In genomic region chr4:62500799-62501198, GRCm38 (mm10) we compare ENCODE assay signal across 13 mouse cellular contexts. TPM values are rescaled to one million over a fixed set of nuclear protein-coding genes. Genes with fewer than 3 reads are reported as not detected.
DNase-seq lines count a peak whose midpoint lies in the region; ATAC-seq and TF ChIP-seq lines count a peak whose summit lies in the region.
"Had no signal": no experiment of that assay in that cellular context is flagged by ENCODE, and none has a peak within 500 bp of the region (broad histone marks: within the 10 kb centered on the region; RNA-seq: fewer than 3 reads in every experiment).

No protein-coding gene starts in this region.

- peaks cover 17% of the 10 kb centered on the region for H3K36me3 ChIP-seq in forebrain, embryonic 12.5 days (replicated peaks)
- peaks cover 12% of the 10 kb centered on the region for H3K36me3 ChIP-seq in forebrain, postnatal 0 days (ENCODE audit: insufficient read depth)
- 0 out of 2 replicates have a peak, but pooled peaks cover 6% of the 10 kb centered on the region for H3K36me3 ChIP-seq in liver, embryonic 13.5 days
- H3K36me3 ChIP-seq in neural tube, embryonic 15.5 days, result peaks cover 26% of the 10 kb centered on the region

- no peak for ATAC-seq in forebrain, embryonic 12.5 days (ENCODE audit: low FRiP score)
- no peak for ATAC-seq in forebrain, postnatal 0 days
- no peak for ATAC-seq in liver, embryonic 13.5 days (ENCODE audit: low read depth)
- ATAC-seq in neural tube, embryonic 15.5 days (ENCODE audit: low FRiP score), result no peak
- ATAC-seq in megakaryocyte, adult 5-6 weeks (ENCODE audit: poor library complexity, severe bottlenecking), result no peak

- H3K27ac ChIP-seq in forebrain, embryonic 12.5 days, result no peak overlapping the region
- no peak overlapping the region for H3K27ac ChIP-seq in forebrain, postnatal 0 days (ENCODE audit: low read depth, low read length)
- no peak overlapping the region for H3K27ac ChIP-seq in liver, embryonic 13.5 days
- H3K27ac ChIP-seq in neural tube, embryonic 15.5 days (replicated peaks), result no peak overlapping the region
- H3K27ac ChIP-seq: forebrain, embryonic 13.5 days had no signal

- H3K9ac ChIP-seq in forebrain, embryonic 12.5 days, result no peak overlapping the region
- H3K9ac ChIP-seq in forebrain, postnatal 0 days, result no peak overlapping the region
- no peak overlapping the region for H3K9ac ChIP-seq in liver, embryonic 13.5 days
- H3K9ac ChIP-seq in neural tube, embryonic 15.5 days (replicated peaks), result no peak overlapping the region

- H3K4me3 ChIP-seq in forebrain, embryonic 12.5 days (replicated peaks), result 0 out of 2 replicates have a peak overlapping the region, but pooled peaks have one; percentile 74
- H3K4me3 ChIP-seq in forebrain, postnatal 0 days (ENCODE audit: low read depth, low read length), result no peak overlapping the region
- H3K4me3 ChIP-seq in liver, embryonic 13.5 days (replicated peaks), result no peak overlapping the region
- H3K4me3 ChIP-seq in neural tube, embryonic 15.5 days (replicated peaks), result no peak overlapping the region

- TF ChIP-seq CTCF in forebrain, postnatal 0 days (IDR thresholded peaks at IDR 0.05; ENCODE audit: low read depth), result no peak

- WGBS in forebrain, embryonic 12.5 days, result 91% methylated on average over 4 of the region's 4 CpGs
- 90% methylated on average over 4 of the region's 4 CpGs for WGBS in forebrain, postnatal 0 days
- 62% methylated on average over 4 of the region's 4 CpGs for WGBS in liver, embryonic 13.5 days (ENCODE audit: insufficient replicate concordance)
- 86% methylated on average over 4 of the region's 4 CpGs for WGBS in neural tube, embryonic 15.5 days

- H3K9me3 ChIP-seq in forebrain, embryonic 12.5 days, result no peaks in the 10 kb centered on the region
- no peaks in the 10 kb centered on the region for H3K9me3 ChIP-seq in forebrain, postnatal 0 days (ENCODE audit: low read length)
- H3K9me3 ChIP-seq in liver, embryonic 13.5 days (replicated peaks), result no peaks in the 10 kb centered on the region
- no peaks in the 10 kb centered on the region for H3K9me3 ChIP-seq in neural tube, embryonic 15.5 days (replicated peaks)
- H3K9me3 ChIP-seq: forebrain, embryonic 13.5 days; heart, embryonic 12.5 days had no signal

- no peak overlapping the region for H3K4me2 ChIP-seq in forebrain, embryonic 12.5 days
- no peak overlapping the region for H3K4me2 ChIP-seq in forebrain, postnatal 0 days (ENCODE audit: low read depth)
- peak overlapping the region; percentile 85; the same call in 1 of the 2 replicates for H3K4me2 ChIP-seq in liver, embryonic 13.5 days
- peak overlapping the region; percentile 78; the same call in 1 of the 2 replicates for H3K4me2 ChIP-seq in neural tube, embryonic 15.5 days

- DNase-seq in forebrain, postnatal 0 days, result no peak
- no peak for DNase-seq in liver, embryonic 13.5 days
- no peak for DNase-seq in liver
- peak; percentile 14 for DNase-seq in adipocyte (ENCODE audit: low spot score)
- DNase-seq: kidney, adult 8-10 months; layer of hippocampus, adult 9-11 months had no signal

- H3K4me1 ChIP-seq in forebrain, embryonic 12.5 days, result peaks cover 8% of the 10 kb centered on the region
- H3K4me1 ChIP-seq in forebrain, postnatal 0 days (ENCODE audit: insufficient read depth), result peaks cover 5% of the 10 kb centered on the region; the same call in 1 of the 2 replicates
- peaks cover 39% of the 10 kb centered on the region for H3K4me1 ChIP-seq in liver, embryonic 13.5 days (replicated peaks)
- peaks cover 13% of the 10 kb centered on the region for H3K4me1 ChIP-seq in neural tube, embryonic 15.5 days

- no peaks in the 10 kb centered on the region for H3K27me3 ChIP-seq in forebrain, embryonic 12.5 days
- H3K27me3 ChIP-seq in forebrain, postnatal 0 days (ENCODE audit: insufficient read depth, low read length), result no peaks in the 10 kb centered on the region
- no peaks in the 10 kb centered on the region for H3K27me3 ChIP-seq in liver, embryonic 13.5 days
- no peaks in the 10 kb centered on the region for H3K27me3 ChIP-seq in neural tube, embryonic 15.5 days (replicated peaks)
- H3K27me3 ChIP-seq: forebrain, embryonic 13.5 days; heart, embryonic 12.5 days had no signal

RNA-seq across cellular contexts. Expression of gene Hdhd3, which starts 2.5 kb away (rescaled TPM):
- 7.7 and 9.5 TPM in 2 replicates for polyA plus RNA-seq in forebrain, embryonic 12.5 days (2016; fragmentation: Nextera tagmentation; extraction: Ambion mirVana)
- 3.5 and 6.6 TPM in 2 replicates for total RNA-seq in forebrain, postnatal 0 days (2014; rRNA removed)
- 4.4 and 4.6 TPM in 2 replicates for polyA plus RNA-seq in forebrain, postnatal 0 days (2015; fragmentation: Nextera tagmentation; extraction: Ambion mirVana)
- 6.3 and 7.1 TPM in 2 replicates for polyA plus RNA-seq in liver, embryonic 13.5 days (2015; fragmentation: Nextera tagmentation; extraction: Ambion mirVana)
- 12.6 and 13.4 TPM in 2 replicates for polyA plus RNA-seq in neural tube, embryonic 15.5 days (2015; fragmentation: Nextera tagmentation; extraction: Ambion mirVana)
- 0.14 TPM in 1 of 2 replicates, not detected in the other for total RNA-seq in megakaryocyte, adult 5-6 weeks (2015)
- not detected in 2 replicates for total RNA-seq in megakaryocyte, adult 5-6 weeks (2017)

RNA-seq across cellular contexts. Expression of gene Alad, which starts 18.9 kb away (rescaled TPM):
- polyA plus RNA-seq in forebrain, embryonic 12.5 days (2016; fragmentation: Nextera tagmentation; extraction: Ambion mirVana), result 67.5 and 74.1 TPM in 2 replicates
- total RNA-seq in forebrain, postnatal 0 days (2014; rRNA removed), result 35.8 and 37.6 TPM in 2 replicates
- 74.7 and 74.9 TPM in 2 replicates for polyA plus RNA-seq in forebrain, postnatal 0 days (2015; fragmentation: Nextera tagmentation; extraction: Ambion mirVana)
- polyA plus RNA-seq in liver, embryonic 13.5 days (2015; fragmentation: Nextera tagmentation; extraction: Ambion mirVana), result 616 and 657 TPM in 2 replicates
- polyA plus RNA-seq in neural tube, embryonic 15.5 days (2015; fragmentation: Nextera tagmentation; extraction: Ambion mirVana), result 69.2 and 74.9 TPM in 2 replicates
- 12.5 and 16.9 TPM in 2 replicates for total RNA-seq in megakaryocyte, adult 5-6 weeks (2015)
- 5.1 and 9.2 TPM in 2 replicates for total RNA-seq in megakaryocyte, adult 5-6 weeks (2017)

RNA-seq across cellular contexts. Expression of gene Bspry, which starts 20.9 kb away (rescaled TPM):
- 0.92 and 1.3 TPM in 2 replicates for polyA plus RNA-seq in forebrain, embryonic 12.5 days (2016; fragmentation: Nextera tagmentation; extraction: Ambion mirVana)
- total RNA-seq in forebrain, postnatal 0 days (2014; rRNA removed), result 0.15 and 0.86 TPM in 2 replicates
- polyA plus RNA-seq in forebrain, postnatal 0 days (2015; fragmentation: Nextera tagmentation; extraction: Ambion mirVana), result 0.31 and 0.51 TPM in 2 replicates
- 0.20 and 0.34 TPM in 2 replicates for polyA plus RNA-seq in liver, embryonic 13.5 days (2015; fragmentation: Nextera tagmentation; extraction: Ambion mirVana)
- polyA plus RNA-seq in neural tube, embryonic 15.5 days (2015; fragmentation: Nextera tagmentation; extraction: Ambion mirVana), result 0.67 and 5.3 TPM in 2 replicates
- 0.57 TPM in 1 of 2 replicates, not detected in the other for total RNA-seq in megakaryocyte, adult 5-6 weeks (2015)
- total RNA-seq in megakaryocyte, adult 5-6 weeks (2017), result 0.08 and 0.18 TPM in 2 replicates
- total RNA-seq: gastrocnemius, adult 8-10 months had no signal

RNA-seq across cellular contexts. Expression of gene Pole3, which starts 24.1 kb away (rescaled TPM):
- 113 and 115 TPM in 2 replicates for polyA plus RNA-seq in forebrain, embryonic 12.5 days (2016; fragmentation: Nextera tagmentation; extraction: Ambion mirVana)
- total RNA-seq in forebrain, postnatal 0 days (2014; rRNA removed), result 29.1 and 36.6 TPM in 2 replicates
- polyA plus RNA-seq in forebrain, postnatal 0 days (2015; fragmentation: Nextera tagmentation; extraction: Ambion mirVana), result 52.2 and 68.3 TPM in 2 replicates
- 77.3 and 81.0 TPM in 2 replicates for polyA plus RNA-seq in liver, embryonic 13.5 days (2015; fragmentation: Nextera tagmentation; extraction: Ambion mirVana)
- polyA plus RNA-seq in neural tube, embryonic 15.5 days (2015; fragmentation: Nextera tagmentation; extraction: Ambion mirVana), result 52.0 and 60.9 TPM in 2 replicates
- 22.8 and 22.9 TPM in 2 replicates for total RNA-seq in megakaryocyte, adult 5-6 weeks (2015)
- 28.6 and 38.4 TPM in 2 replicates for total RNA-seq in megakaryocyte, adult 5-6 weeks (2017)

RNA-seq across cellular contexts. Expression of gene 4933430I17Rik, which starts 24.4 kb away (rescaled TPM):
- 1.4 TPM in 2 replicates for polyA plus RNA-seq in forebrain, embryonic 12.5 days (2016; fragmentation: Nextera tagmentation; extraction: Ambion mirVana)
- total RNA-seq in forebrain, postnatal 0 days (2014; rRNA removed), result 0.31 and 0.38 TPM in 2 replicates
- 0.50 and 0.72 TPM in 2 replicates for polyA plus RNA-seq in forebrain, postnatal 0 days (2015; fragmentation: Nextera tagmentation; extraction: Ambion mirVana)
- 0.14 and 0.23 TPM in 2 replicates for polyA plus RNA-seq in liver, embryonic 13.5 days (2015; fragmentation: Nextera tagmentation; extraction: Ambion mirVana)
- 0.40 and 0.55 TPM in 2 replicates for polyA plus RNA-seq in neural tube, embryonic 15.5 days (2015; fragmentation: Nextera tagmentation; extraction: Ambion mirVana)
- 0.31 TPM in 1 of 2 replicates, not detected in the other for total RNA-seq in megakaryocyte, adult 5-6 weeks (2015)
- 0.26 TPM in 1 of 2 replicates, not detected in the other for total RNA-seq in megakaryocyte, adult 5-6 weeks (2017)
- total RNA-seq: gastrocnemius, adult 8-10 months had no signal
- polyA plus RNA-seq: spleen, adult 2 months had no signal

Comparison
In these comparisons a context has a peak if more than half of its experiments do, and no peak if none do; other contexts are left out.
1. H3K4me2 ChIP-seq: peak in liver, embryonic 13.5 days (single experiment) and neural tube, embryonic 15.5 days (single experiment); none in forebrain, embryonic 12.5 days (single experiment) and forebrain, postnatal 0 days (single experiment).